22 mouse cellular contexts compared by ENCODE assay signal in genomic region chr19:10301866-10302356, GRCm38 (mm10). TPM values are rescaled to one million over a fixed set of nuclear protein-coding genes. Genes with fewer than 3 reads are reported as not detected.
DNase-seq lines count a peak whose midpoint lies in the region; TF ChIP-seq lines count a peak whose summit lies in the region.
"Had no signal": no experiment of that assay in that cellular context is flagged by ENCODE, and none has a peak within 500 bp of the region (broad histone marks: within the 10 kb centered on the region; RNA-seq: fewer than 3 reads in every experiment).

No protein-coding gene starts in this region.

- H3K27ac ChIP-seq in left cerebral cortex, adult 2 months: peak overlapping the region; percentile 63
- H3K27ac ChIP-seq in cortical plate, adult 2 months (ENCODE audit: insufficient read depth, low read length): no peak overlapping the region
- H3K27ac ChIP-seq: forebrain, embryonic 10.5 days; forebrain, embryonic 13.5 days; hindbrain, embryonic 10.5 days; hindbrain, embryonic 14.5 days; hindbrain, postnatal 0 days had no signal

- peaks cover 22% of the 10 kb centered on the region for H3K4me1 ChIP-seq in cortical plate, adult 2 months (ENCODE audit: control insufficient read depth, insufficient read depth, low read length)

- intact Hi-C loops in heart, postnatal 14 days (cut with DNase I): no loop called here
- intact Hi-C loops in left cerebral cortex, adult 2 months (cut with DNase I): loop anchor here (2.0 kb wide), 1 partner anchor 29 kb away; no protein-coding TSS in a partner anchor
- intact Hi-C loops in left cerebral cortex, postnatal 25 days (cut with DNase I): no loop called here

- peak; percentile 90 for DNase-seq in heart, adult 11 months
- no peak for DNase-seq in heart, postnatal 14 days
- no peak for DNase-seq in left cerebral cortex, adult 2 months (ENCODE audit: extremely low spot score in 1 of 2, low spot score in 2 of 2)
- no peak for DNase-seq in left cerebral cortex, postnatal 25 days (ENCODE audit: low spot score in 2 of 2)
- DNase-seq in layer of hippocampus, postnatal 10 days (ENCODE audit: low spot score in 2 of 2): peak; percentile 13 to 31
- no peak for DNase-seq in frontal cortex, postnatal 36 days (ENCODE audit: low spot score in 2 of 2)
- no peak for DNase-seq in kidney, adult 8-10 months
- DNase-seq: adrenal gland, adult 2 months; adrenal gland, postnatal 14 days; cerebellum, adult 11-12 months; cerebellum, adult 8-10 months; cerebellum, postnatal 10 days; cerebellum, postnatal 36 days; heart, postnatal 36 days had no signal

- no peak for TF ChIP-seq POLR2A in cortical plate, adult 2 months (IDR thresholded peaks at IDR 0.05; ENCODE audit: extremely low read depth, insufficient read depth, low read length)

- no peak for TF ChIP-seq CTCF in left cerebral cortex, adult 2 months (IDR thresholded peaks at IDR 0.05)
- TF ChIP-seq CTCF in cortical plate, adult 2 months (IDR thresholded peaks at IDR 0.05; ENCODE audit: extremely low read depth, insufficient read depth, low read length): no peak

- H3K4me3 ChIP-seq in left cerebral cortex, adult 2 months: no peak overlapping the region; the same call in 1 of the 2 replicates
- peak overlapping the region; percentile 91; the same call in 1 of the 2 replicates for H3K4me3 ChIP-seq in cortical plate, adult 2 months (ENCODE audit: insufficient read depth, low read length)
- H3K4me3 ChIP-seq: forebrain, embryonic 10.5 days; forebrain, embryonic 13.5 days; hindbrain, embryonic 10.5 days had no signal

RNA-seq across cellular contexts. Expression of gene Dagla, which starts 2.8 kb away (rescaled TPM):
- 1 to 10 TPM; 3.0 to 3.5 TPM for total RNA-seq in heart, postnatal 14 days (2021)
- total RNA-seq in left cerebral cortex, adult 2 months (2021): 10 to 100 TPM; 93.7 to 95.4 TPM
- 10 to 100 TPM; 90.4 to 91.2 TPM for total RNA-seq in left cerebral cortex, postnatal 25 days (2021)
- 69.9 and 75.1 TPM in 2 replicates for polyA plus RNA-seq in cortical plate, adult 2 months (2012; rRNA removed)
- total RNA-seq in layer of hippocampus, postnatal 10 days (2021): 100 to 1,000 TPM; 102 TPM
- total RNA-seq: MEL had no signal
- polyA plus RNA-seq: CD4-positive, CD25-positive, alpha-beta regulatory T cell, adult 4 months had no signal

Comparison
In these comparisons a context has a peak if more than half of its experiments do, and no peak if none do; other contexts are left out.
1. DNase-seq: peak in heart, adult 11 months (single experiment) and layer of hippocampus, postnatal 10 days (2 of 2); none in heart, postnatal 14 days (0 of 2), left cerebral cortex, adult 2 months (0 of 2), left cerebral cortex, postnatal 25 days (0 of 2), frontal cortex, postnatal 36 days (0 of 2) and kidney, adult 8-10 months (0 of 2).
2. RNA of gene Dagla, which starts 2.8 kb away (total RNA-seq): 102 TPM in layer of hippocampus, postnatal 10 days, 93.7 to 95.4 TPM in left cerebral cortex, adult 2 months and 90.4 to 91.2 TPM in left cerebral cortex, postnatal 25 days; 3.0 to 3.5 TPM in heart, postnatal 14 days; every median in the first group is over 10 times any median in the second.